Mouse (Mus musculus) gonadal fat pad, adult 2 months (tissue): Measurements from ENCODE around the gene Mylk3. TPM values are rescaled to one million over a fixed set of nuclear protein-coding genes. Genes with fewer than 3 reads are reported as not detected.

Experiments used
- DNase-seq: peaks from one replicate; pipeline ENCODE4 v3.0.0-alpha.2; 2012; ENCODE audit warnings: low read depth
- polyA plus RNA-seq: library from polyadenylated mRNA; depleted of rRNA; stranded (reverse); fragments of >200 nt; gene quantifications from 2 replicates; pipeline ENCODE4 v1.2.3, GENCODE M21; 2012

Mylk3 gene
- polyA plus RNA-seq, 1 experiment, result 0.14 TPM

DNA sequence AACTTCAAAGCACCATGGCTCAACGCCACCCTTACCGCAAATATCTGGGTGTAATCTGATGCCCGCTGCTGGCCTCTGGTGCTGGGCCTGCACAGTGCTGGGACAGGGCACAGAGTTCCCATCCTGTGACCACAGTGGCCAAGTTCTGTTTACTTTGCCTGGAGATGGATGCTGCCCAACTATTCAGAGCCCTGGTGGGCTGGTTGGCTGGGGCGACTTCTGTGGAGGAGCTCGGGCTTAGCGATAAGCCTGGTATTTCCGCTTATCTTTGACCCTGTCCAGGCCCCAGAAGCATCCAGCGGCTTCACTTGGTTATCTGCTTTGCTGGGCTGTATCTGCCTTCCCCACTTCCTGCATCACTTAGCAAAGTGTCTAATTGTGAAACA is 5.3 kb downstream of the Mylk3 start:
- DNase-seq, result no peak

DNA sequence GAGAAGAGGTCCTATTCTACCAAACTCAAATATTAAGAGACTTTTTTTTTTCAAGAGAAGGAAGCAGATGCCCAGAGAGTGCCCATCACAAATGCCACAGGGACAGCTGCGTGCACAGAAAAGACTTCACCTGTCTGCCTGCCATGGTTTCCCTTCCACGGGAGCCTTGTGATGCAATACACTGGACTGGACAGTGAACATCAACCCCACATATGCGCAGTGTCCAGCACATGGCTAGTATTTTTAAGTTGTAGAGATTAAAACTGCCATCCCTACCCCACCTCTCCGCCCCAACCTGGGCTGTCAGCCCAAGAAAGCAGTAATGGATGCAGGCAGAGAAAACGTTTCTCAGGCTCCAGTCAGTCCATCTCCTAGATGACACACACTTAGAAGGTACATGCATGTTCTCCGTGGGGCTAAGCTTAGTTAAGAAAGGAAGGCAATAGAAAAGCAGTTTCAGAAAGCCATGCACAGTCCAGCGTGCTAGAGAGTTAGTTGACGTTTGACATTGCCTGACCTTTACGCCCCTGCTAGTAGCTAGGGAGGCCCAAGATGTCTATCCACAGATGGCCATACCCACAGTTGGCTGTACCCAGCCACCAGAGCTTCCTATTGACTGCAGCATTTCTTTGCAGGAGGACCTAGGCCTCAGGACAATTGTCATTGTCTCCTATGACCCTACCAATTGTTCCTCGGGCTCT is 5.9 kb downstream of the Mylk3 start:
- DNase-seq, result no peak

DNA sequence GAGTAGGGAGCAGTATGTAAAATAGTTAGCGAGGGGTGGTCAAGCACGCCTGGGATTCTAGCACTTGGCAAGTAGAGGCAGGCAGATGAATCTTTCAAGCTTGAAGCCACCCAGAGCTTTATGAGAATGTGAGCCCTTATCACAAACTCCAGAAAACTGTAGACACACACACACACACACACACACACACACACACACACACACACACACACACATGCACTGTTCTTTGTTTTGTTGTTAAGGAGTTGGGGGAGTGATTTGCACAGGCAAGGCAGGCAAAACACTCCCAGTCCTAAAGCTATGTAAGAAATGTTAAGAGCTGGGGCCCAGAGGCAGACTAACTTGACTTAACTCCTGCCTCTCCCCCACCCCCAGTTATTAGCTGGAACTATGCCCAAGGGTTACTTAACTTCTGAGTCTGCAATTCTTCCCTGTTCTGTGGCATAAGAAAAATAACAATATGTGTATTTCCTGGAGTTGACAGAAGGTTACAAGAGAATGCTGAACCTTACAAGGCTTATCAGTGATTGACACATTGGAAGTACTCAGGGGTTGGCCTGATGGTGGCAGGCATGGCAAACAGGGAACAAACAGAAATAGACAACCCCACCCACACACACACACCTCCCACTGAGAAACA is 6.9 kb downstream of the Mylk3 start:
- peak; percentile 10 for DNase-seq

DNA sequence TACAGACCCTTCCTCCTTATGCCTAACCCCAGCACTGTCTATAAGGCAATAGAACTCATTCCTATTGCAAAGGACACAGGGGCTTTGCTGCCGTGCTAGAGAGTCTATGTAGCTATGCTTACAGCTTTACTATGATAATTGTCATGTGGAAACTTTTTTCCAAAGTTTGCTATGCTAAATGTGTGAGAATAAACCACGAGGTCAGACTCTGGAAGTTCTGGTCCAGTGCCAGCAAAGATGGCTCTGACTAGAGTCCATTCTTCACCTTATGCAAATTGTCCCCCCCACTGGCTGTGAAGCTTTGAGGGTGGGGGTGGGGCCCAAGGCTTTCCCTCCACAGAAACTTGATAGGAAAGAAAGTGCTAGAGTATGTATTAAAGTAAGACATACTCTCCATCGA is 9.6 kb downstream of the Mylk3 start:
- no peak for DNase-seq

DNA sequence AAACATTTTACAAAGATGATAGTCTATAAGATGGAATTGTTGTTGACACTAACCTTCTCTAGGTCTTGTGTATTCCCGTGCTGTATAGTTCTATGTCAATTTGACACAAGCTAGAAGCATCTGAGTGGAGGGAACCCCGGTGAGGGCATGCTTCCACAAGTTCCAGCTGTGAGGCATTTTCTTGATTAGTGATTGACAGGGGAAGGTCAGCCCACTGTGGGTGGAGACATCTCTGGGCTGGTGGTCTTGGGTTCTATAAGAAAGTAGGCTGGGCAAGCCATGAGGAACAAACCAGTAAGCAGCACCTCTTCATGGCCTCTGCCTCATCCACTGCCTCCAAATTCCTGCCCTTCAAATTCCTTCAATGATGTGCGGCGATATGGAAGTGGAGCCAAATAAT is 11.9 kb downstream of the Mylk3 start:
- no peak for DNase-seq

DNA sequence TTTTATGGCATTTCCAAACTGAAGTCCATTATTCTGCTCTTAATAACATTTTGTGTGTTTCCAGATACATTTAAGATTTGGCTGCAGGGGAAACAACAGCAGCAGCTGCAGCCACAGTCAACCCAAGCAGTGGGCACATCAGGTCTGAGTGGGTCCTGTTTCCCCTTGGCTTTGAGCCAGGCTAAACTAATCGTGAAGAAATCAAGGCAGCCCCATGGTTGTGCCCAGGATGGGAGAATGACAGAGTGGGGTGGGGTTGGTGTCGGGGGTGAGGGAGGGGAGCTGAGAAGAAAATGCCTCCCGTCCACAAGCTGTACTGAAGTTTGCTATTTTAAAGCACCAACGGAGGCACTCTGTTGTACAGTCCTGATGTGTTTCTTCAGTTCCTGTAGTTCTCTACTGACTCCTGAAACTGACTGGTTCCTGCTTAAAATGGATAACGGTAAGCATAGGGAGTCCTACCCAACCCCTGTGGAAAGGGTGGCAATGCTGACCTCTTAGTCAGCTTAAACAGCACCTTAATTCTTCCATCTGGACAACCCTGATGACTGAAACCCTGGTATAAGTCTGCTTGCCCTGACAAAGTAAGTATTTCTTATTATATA is 12.6 kb downstream of the Mylk3 start:
- no peak for DNase-seq

DNA sequence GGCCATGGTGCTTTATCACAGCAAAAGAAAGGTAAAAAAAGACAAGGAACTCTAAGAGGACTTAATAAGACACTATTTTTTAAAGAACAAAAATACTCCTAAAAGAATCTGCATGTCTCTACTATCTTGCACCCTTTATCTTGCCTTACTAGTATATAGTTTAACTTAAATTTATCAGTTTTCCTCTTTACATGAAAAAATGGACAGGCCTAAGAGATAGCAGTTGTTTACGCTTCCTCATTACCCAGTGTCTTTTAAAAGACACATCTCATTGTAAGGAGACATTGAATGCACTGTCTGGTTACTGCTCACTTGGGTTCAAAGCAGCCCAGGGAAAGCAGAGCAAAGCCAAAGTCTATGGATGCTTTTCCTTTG is 13.7 kb downstream of the Mylk3 start:
- no peak for DNase-seq

DNA sequence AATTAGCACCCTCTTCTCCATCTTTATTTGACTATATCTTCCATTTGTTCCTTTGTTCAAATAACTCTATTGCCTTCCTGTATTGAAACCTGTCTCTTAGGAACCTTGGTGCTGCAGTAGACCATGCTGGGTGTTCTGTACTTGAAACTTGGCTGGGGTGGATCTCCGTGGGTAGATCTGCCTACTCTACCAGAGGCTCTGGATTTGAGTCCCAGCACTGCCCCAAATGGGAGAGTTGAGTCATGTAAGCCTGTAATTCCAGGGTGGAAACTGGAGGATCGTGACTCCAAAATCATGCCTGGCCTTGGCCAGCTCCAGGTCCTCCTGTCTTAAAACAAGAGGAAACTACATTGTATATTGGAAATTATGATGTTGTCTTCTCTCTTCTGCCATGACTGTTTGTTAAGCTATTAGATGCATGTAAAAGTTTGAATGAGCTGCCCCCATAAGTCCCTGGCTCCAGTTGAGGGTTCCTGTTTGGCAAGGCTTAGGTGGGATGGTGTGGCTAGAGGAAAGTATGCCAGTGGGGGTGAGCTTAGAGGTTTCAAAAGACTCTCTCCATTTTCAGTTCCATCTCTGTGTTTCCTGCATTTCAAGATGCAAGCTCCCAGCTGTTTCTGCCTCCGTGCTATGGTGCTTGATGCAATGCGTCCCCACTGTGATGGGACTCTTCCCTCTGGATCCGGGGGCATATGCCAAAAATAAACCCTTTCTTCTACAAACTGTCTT is 14.2 kb downstream of the Mylk3 start:
- no peak for DNase-seq

DNA sequence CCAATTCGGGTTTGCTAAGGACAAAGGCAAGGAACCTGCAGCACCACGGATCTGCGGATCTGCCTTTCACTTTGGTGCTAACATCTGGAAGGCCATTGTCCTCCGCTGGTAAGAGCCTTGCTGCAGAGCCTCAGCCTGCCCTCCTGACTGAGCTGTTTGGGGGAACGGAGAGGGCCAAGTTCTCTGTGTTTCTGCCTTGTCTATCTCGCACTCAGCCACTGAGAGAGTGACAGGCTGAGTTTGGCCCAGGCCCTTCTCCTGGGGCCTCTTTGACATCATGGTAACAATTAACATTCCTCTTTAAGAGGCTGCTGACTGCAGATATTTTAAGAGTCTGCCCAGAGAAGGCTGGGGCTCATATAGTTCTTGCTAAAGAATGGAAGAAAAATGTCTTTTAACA is 21.0 kb downstream of the Mylk3 start:
- DNase-seq, result no peak

DNA sequence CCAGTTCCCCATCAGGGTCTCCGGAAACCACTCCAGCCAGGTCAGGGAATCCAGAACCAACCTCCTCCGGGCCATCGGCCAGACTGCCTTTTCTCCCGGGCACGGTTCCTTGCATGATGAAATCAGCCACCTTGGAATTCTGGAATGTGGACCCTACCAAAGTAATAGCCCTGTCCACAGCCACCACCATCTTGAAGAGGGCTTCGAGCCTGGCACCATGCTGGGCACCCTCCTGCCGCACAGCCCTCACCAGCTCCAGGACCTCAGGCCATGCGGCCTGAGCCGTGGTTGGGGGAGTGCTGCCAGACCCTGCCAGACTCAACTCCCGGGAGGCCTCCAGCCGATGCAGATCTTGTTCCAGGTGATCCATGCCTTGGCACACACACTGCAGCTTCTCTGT is 21.5 kb downstream of the Mylk3 start:
- DNase-seq, result no peak

DNA sequence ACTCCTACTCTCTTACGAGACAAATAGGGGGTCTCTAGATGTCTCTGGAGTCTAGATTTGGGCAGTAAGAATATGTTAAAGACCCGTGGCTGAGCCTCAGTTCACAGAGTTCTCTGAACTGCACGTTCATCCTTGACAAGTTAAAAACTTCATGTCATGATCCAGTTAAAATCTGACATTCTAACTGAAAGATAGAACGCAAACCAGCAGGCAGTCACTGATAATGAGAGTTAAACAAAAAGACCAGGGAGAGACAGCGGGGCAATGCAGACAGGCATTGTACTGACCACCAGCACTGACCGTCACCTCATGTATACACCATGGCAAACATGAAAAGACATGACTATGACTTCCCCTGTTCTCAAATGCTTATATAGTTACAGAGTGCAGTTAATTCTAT is 22.7 kb downstream of the Mylk3 start:
- no peak for DNase-seq

DNA sequence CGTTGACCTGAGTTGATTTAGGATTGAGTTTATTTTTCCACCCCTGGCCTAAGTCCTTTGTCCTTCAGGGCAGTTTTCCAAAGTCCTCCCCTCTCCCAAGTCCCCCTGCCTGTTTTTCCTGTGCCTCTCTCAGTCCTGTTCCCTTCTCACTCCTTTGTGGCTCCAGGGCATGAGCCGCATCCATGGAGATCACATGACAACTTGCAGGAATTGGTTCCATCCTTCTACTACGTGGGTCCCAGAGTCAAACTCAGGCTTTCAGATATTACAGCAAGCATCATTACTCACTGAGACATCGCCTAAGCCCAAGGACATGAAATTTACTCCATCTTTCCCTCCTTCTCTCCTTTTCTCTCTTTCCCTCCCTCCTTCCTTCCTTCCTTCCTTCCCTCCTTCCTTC is 23.9 kb downstream of the Mylk3 start:
- DNase-seq, result no peak

DNA sequence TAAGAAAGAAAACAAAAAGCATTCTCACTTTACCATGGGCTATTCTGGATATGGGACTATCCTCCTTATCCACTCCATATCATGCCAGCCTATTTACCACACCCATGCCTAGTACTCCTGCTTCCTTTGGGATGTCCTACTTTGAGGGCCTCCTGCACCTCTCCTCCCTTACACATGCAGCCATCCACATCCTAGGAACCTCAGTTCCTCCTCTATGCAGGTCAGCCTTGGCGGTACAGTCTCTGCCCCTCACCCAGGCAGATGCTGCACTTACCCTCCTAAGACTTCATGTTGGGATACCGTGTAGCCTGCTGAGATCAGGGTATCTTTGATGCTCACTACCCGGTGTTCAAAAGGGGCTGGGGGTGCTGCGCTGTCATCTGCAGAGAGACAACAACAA is 32.9 kb downstream of the Mylk3 start:
- no peak for DNase-seq

DNA sequence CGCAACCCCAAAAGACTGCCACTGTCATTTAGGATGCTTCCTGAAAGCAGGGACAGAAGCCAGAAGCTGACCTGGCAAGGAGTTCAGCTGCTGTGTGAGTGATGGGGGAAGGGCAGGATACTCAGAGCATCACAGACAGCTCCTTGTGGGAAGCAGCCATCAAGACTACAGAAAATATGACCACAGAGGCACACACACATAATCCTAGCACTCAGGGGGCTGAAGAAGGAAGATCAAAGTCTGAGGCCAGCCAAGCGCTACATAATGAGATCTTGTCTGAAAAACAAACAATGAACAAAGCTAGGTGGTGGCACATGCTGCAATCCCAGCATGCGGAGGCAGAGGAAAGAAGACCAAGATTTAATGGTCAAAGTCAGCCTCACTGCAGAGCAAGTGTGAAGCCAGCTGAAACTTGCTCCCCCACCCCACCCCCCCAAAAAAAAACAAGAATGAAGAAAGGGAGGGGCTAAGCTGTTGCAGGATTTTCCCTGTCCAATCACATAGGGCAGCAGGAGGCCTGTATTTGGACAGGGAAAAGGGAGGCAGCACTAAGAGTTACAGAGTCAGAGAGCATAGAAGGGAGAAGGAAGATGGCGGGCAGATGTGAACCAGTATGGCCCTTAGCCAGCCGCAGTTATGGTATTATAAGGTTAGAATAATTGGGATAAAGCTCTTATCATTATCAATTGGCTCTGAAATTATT is 46.1 kb downstream of the Mylk3 start:
- no peak for DNase-seq

DNA sequence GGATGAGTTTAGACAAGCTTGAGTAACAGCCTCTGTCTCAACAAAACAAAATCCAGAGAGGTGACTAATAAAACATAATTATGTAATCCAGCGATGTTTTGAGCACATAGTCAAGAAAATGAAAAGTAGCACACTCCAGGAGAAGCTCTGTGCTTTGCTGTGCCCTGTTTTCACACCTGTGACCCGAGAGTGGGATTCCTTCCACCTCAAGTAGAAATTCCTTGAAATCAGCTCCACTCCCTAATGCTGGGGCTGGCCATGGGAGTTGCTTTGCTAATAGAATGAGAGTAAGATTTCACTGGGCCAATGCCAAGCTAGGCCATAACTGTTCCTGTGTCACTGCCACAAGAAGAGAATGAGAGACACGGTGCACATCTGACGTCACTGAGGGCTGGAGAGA is 48.5 kb downstream of the Mylk3 start:
- DNase-seq, result no peak

DNA sequence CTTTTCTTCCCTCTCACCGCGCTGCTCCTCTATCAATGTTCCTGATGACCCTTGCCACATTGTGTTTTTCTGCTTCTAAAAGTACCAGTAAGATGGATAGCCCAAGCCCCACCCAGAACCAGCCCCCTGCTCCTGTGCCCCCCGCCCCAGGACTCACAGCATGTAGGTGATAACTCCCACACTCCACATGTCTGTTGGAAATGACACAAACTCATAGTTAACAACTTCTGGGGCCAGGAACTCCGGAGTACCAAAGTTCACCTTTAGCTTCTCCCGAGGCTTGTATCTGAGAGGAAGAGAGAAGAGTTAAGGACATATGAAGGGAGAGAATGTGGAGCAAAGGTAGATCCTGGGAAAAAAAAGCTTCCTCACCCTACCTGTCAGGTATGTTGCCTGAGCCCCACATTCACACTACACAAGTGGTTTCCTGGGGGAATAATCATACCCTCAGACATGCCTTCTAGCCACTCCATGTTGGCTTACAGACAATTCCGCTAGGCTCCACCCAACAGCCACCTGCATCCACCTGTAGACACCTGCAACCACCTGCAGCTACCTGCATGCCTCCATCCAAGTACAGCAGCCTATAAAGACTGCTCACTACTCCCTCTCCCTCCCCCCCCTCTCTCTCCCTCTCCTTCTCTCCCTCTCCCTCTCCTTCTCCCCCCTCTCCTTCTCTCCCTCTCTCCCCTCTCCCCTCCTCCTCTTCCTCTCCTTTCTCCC is 49.8 kb downstream of the Mylk3 start:
- DNase-seq, result no peak

DNA sequence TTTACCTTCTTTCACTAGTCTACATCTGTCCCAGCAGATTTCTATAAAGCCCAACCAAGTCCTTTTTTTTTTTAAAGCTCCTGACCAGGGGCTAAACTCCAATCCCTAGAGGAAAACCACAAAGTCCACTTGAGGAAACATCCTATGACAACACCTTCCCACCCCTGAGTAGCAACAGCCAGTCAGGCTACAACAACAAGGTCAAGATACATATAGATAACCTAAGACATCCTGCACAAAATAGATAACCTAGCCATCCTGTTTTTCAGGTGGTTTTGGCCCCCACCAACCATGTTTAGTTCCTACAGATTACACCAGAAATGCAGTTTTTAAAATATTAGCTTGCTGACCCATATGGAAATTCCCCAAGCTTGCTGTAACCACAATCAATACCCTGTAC is 51.0 kb downstream of the Mylk3 start:
- no peak for DNase-seq

DNA sequence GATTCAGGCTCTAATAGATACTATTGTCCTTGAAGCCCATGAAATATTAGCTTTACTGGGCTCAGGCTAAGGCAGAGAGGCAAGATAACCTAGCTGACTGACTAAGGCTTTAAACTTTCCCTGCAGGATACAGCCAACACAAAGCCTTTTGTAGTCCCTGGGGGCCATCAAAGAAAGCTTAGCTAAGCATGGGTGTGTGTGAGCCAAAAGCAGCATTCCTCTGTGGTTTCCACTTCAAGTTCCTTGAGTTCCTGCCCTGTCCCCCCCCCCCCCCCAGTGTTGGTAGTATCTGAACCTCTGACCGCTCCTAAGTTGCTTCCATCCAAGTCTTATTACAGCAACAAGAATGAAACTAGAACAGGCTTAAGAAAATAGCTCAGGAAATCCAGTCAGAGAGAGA is 56.6 kb downstream of the Mylk3 start:
- no peak for DNase-seq

DNA sequence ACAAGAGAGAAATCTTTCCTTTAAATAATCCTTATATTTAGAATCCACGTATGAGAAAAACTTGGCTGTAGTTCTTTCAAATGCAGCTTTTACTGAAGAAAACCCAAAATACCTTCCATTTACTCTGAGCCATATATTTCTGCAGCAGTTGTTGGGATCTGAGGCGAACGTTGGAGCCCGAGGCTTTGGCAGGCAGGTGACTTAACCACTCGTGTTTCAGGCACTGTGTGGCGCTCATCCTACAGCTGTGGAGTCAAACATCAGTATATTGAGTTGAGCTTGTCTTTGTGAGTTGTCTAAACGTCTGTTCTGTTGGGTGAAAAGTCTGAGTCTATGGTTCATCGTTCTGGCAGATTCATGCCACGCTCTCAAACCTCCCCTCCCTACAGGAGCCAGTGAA is 59.1 kb downstream of the Mylk3 start:
- no peak for DNase-seq

DNA sequence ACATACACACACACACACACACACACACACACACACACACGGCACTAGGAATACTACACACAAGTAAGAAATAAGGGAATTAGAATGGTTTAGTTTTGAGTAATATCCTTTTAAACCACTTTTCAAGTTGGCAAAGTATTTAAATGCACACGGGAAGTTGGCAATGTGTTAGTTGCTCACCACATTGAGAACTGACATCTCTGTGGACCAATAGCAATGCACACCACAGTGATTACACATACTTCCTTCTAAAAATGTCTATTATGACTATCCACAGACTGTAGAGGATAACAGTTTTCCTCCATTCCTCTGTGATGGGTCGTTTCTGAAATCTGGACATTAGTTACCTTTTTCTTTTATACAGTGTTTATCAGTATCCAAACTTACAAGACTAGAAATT is 63.1 kb downstream of the Mylk3 start:
- no peak for DNase-seq

DNA sequence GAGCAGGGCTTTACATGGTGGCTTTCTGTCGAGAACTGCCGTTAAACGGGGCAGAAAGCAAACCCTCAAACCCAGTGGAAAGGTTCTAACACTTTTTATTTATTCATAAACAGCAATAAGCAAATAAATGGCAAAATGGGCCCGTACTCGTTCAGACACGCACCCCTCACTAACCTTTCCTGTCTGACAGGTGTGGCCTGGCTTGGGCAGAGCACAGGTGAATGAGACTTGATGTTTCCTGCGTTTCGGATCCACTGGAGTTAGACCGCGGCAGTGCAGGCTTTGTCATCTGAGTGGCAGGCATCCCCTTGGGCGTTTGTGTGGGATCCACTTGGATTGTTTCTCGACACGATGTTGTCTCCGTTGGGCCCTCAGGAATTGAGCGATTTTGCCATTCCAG is 64.2 kb downstream of the Mylk3 start:
- DNase-seq, result no peak

DNA sequence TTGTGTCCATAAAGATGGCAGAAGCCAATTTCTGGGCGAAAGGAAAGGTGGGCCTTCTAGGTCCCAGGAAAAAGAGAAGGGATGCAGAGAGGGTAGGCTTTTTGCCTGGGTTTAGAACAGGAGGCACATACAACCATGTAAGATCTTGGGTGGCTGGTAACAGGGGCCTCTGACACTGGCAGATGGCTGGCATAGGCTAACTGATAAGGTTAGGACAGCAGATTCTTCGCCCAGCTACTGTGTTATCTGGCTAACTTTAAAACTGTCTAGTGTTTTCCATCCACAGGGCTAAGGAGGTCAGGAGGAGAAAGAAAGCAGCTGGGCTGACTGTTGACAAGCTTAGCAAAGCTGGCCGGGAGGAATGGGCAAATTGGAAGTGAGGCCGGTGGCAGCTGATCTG is 67.6 kb downstream of the Mylk3 start:
- no peak for DNase-seq
